Mouse (Mus musculus): Measurements from ENCODE around the gene Erbb4. TPM values are rescaled to one million over a fixed set of nuclear protein-coding genes. Genes with fewer than 3 reads are reported as not detected.
A peak's percentile ranks its signal among the peaks of the same experiment; 100 is the strongest.

The Erbb4 gene
- polyA plus RNA-seq, 1 experiment: not detected

GRCm38 (mm10) chr1:68542942-68543341 lies 564.9 kb downstream of the Erbb4 start:
- no peaks in the 10 kb centered on the region for H3K79me2 ChIP-seq (ENCODE audit: control insufficient read depth, insufficient read depth)
- no peak overlapping the region for H3K4me3 ChIP-seq
- no peaks in the 10 kb centered on the region for H3K36me3 ChIP-seq (ENCODE audit: control insufficient read depth, insufficient read depth)
- no peak for TF ChIP-seq TCF12 (IDR thresholded peaks at IDR 0.05; ENCODE audit: insufficient read depth, poor library complexity, severe bottlenecking)
- H3ac ChIP-seq (ENCODE audit: control insufficient read depth, insufficient read length): no peak overlapping the region
- no peaks in the 10 kb centered on the region for H3K27me3 ChIP-seq (ENCODE audit: control insufficient read depth, insufficient read depth, insufficient read length)
- H3K4me2 ChIP-seq (ENCODE audit: low read depth): no peak overlapping the region

GRCm38 (mm10) chr1:68517820-68518219 lies 590.0 kb downstream of the Erbb4 start:
- Histone ChIP-seq H3K4me3 (no peak overlapping the region), H3K36me3 (ENCODE audit: control insufficient read depth, insufficient read depth) (no peaks in the 10 kb centered on the region), H3K27me3 (ENCODE audit: control insufficient read depth, insufficient read depth, insufficient read length) (no peaks in the 10 kb centered on the region), H3K79me2 (ENCODE audit: control insufficient read depth, insufficient read depth) (no peaks in the 10 kb centered on the region), H3K4me2 (ENCODE audit: low read depth) (no peak overlapping the region), H3ac (ENCODE audit: control insufficient read depth, insufficient read length) (no peak overlapping the region)
- TF ChIP-seq E2F4 (IDR thresholded peaks at IDR 0.05; ENCODE audit: insufficient read depth) (no peak), POLR2A (IDR thresholded peaks at IDR 0.05; ENCODE audit: insufficient read length, low read depth) (no peak), TCF3 (IDR thresholded peaks at IDR 0.05; ENCODE audit: insufficient read length, low read depth) (no peak), MAX (IDR thresholded peaks at IDR 0.05; ENCODE audit: low read depth) (no peak), TCF12 (IDR thresholded peaks at IDR 0.05; ENCODE audit: insufficient read depth, poor library complexity, severe bottlenecking) (no peak), MYOD1 (IDR thresholded peaks at IDR 0.05; ENCODE audit: control insufficient read depth in 1 of 3, insufficient read length in 2 of 3, low read depth in 2 of 3) (no peak), USF1 (IDR thresholded peaks at IDR 0.05; ENCODE audit: low read depth) (no peak), REST (IDR thresholded peaks at IDR 0.05; ENCODE audit: insufficient read depth, insufficient read length) (no peak), MYOG (IDR thresholded peaks at IDR 0.05; ENCODE audit: control insufficient read depth in 1 of 3, insufficient read depth in 1 of 3, insufficient read length in 2 of 3, low read depth in 2 of 3) (no peak), CEBPB (IDR thresholded peaks at IDR 0.05; ENCODE audit: insufficient read depth, poor library complexity, severe bottlenecking) (no peak), POLR2AphosphoS2 (IDR thresholded peaks at IDR 0.05; ENCODE audit: insufficient read length, low read depth) (no peak), SRF (IDR thresholded peaks at IDR 0.05; ENCODE audit: control insufficient read depth, insufficient read length, low read depth) (no peak)

GRCm38 (mm10) chr1:68503873-68504272 lies 604.0 kb downstream of the Erbb4 start:
- H3ac ChIP-seq (ENCODE audit: control insufficient read depth, insufficient read length): no peak overlapping the region
- no peak overlapping the region for H3K4me2 ChIP-seq (ENCODE audit: low read depth)
- no peak overlapping the region for H3K4me3 ChIP-seq
- no peaks in the 10 kb centered on the region for H3K27me3 ChIP-seq (ENCODE audit: control insufficient read depth, insufficient read depth, insufficient read length)
- H3K36me3 ChIP-seq (ENCODE audit: control insufficient read depth, insufficient read depth): no peaks in the 10 kb centered on the region
- no peaks in the 10 kb centered on the region for H3K79me2 ChIP-seq (ENCODE audit: control insufficient read depth, insufficient read depth)
- TF ChIP-seq USF1 (IDR thresholded peaks at IDR 0.05; ENCODE audit: low read depth) (peak; percentile 10), POLR2AphosphoS2 (IDR thresholded peaks at IDR 0.05; ENCODE audit: insufficient read length, low read depth) (no peak), REST (IDR thresholded peaks at IDR 0.05; ENCODE audit: insufficient read depth, insufficient read length) (no peak)

GRCm38 (mm10) chr1:68501561-68501960 lies 606.3 kb downstream of the Erbb4 start:
- H3K79me2 ChIP-seq (ENCODE audit: control insufficient read depth, insufficient read depth): no peaks in the 10 kb centered on the region
- TF ChIP-seq E2F4 (IDR thresholded peaks at IDR 0.05; ENCODE audit: insufficient read depth): no peak
- no peak for TF ChIP-seq SRF (IDR thresholded peaks at IDR 0.05; ENCODE audit: control insufficient read depth, insufficient read length, low read depth)
- TF ChIP-seq REST (IDR thresholded peaks at IDR 0.05; ENCODE audit: insufficient read depth, insufficient read length): no peak
- TF ChIP-seq TCF12 (IDR thresholded peaks at IDR 0.05; ENCODE audit: insufficient read depth, poor library complexity, severe bottlenecking): no peak
- TF ChIP-seq MYOD1 (IDR thresholded peaks at IDR 0.05; ENCODE audit: control insufficient read depth in 1 of 3, insufficient read length in 2 of 3, low read depth in 2 of 3): no peak
- TF ChIP-seq POLR2AphosphoS2 (IDR thresholded peaks at IDR 0.05; ENCODE audit: insufficient read length, low read depth): no peak
- no peak for TF ChIP-seq CEBPB (IDR thresholded peaks at IDR 0.05; ENCODE audit: insufficient read depth, poor library complexity, severe bottlenecking)
- TF ChIP-seq USF1 (IDR thresholded peaks at IDR 0.05; ENCODE audit: low read depth): no peak
- no peak for TF ChIP-seq TCF3 (IDR thresholded peaks at IDR 0.05; ENCODE audit: insufficient read length, low read depth)
- no peak for TF ChIP-seq POLR2A (IDR thresholded peaks at IDR 0.05; ENCODE audit: insufficient read length, low read depth)
- H3K4me3 ChIP-seq: no peak overlapping the region
- no peaks in the 10 kb centered on the region for H3K36me3 ChIP-seq (ENCODE audit: control insufficient read depth, insufficient read depth)
- H3K27me3 ChIP-seq (ENCODE audit: control insufficient read depth, insufficient read depth, insufficient read length): no peaks in the 10 kb centered on the region
- H3ac ChIP-seq (ENCODE audit: control insufficient read depth, insufficient read length): no peak overlapping the region
- H3K4me2 ChIP-seq (ENCODE audit: low read depth): no peak overlapping the region

- H3K4me3 ChIP-seq: no peak overlapping the region
- TF ChIP-seq MAX (IDR thresholded peaks at IDR 0.05; ENCODE audit: low read depth): no peak
- TF ChIP-seq POLR2AphosphoS2 (IDR thresholded peaks at IDR 0.05; ENCODE audit: insufficient read length, low read depth): no peak
- no peak for TF ChIP-seq POLR2A (IDR thresholded peaks at IDR 0.05; ENCODE audit: insufficient read length, low read depth)
- TF ChIP-seq MYOD1 (IDR thresholded peaks at IDR 0.05; ENCODE audit: control insufficient read depth in 1 of 3, insufficient read length in 2 of 3, low read depth in 2 of 3): no peak
- TF ChIP-seq E2F4 (IDR thresholded peaks at IDR 0.05; ENCODE audit: insufficient read depth): no peak
- no peaks in the 10 kb centered on the region for H3K36me3 ChIP-seq (ENCODE audit: control insufficient read depth, insufficient read depth)
- no peak overlapping the region for H3K4me2 ChIP-seq (ENCODE audit: low read depth)
- H3K79me2 ChIP-seq (ENCODE audit: control insufficient read depth, insufficient read depth): no peaks in the 10 kb centered on the region
- no peaks in the 10 kb centered on the region for H3K27me3 ChIP-seq (ENCODE audit: control insufficient read depth, insufficient read depth, insufficient read length)
- H3ac ChIP-seq (ENCODE audit: control insufficient read depth, insufficient read length): no peak overlapping the region
These were observed 641.4 kb downstream of the Erbb4 start for GRCm38 (mm10) chr1:68466390-68466960.
